In genomic region chr8:111868664-111869063, GRCm38 (mm10) we compare ENCODE assay signal across 29 mouse cellular contexts. TPM values are rescaled to one million over a fixed set of nuclear protein-coding genes. Genes with fewer than 3 reads are reported as not detected.
"Had no signal": no experiment of that assay in that cellular context is flagged by ENCODE, and none has a peak within 500 bp of the region (broad histone marks: within the 10 kb centered on the region; RNA-seq: fewer than 3 reads in every experiment).

No protein-coding gene starts in this region.

- DNase-seq: gastrocnemius, postnatal 25 days; heart, adult 18-20 months; heart, postnatal 10 days; heart, postnatal 4 days; kidney, adult 18-20 months; kidney, adult 8-10 months; kidney, postnatal 10 days; kidney, postnatal 25 days; kidney, postnatal 4 days; liver; liver, embryonic 13.5 days had no signal

- H3K27me3 ChIP-seq: heart, embryonic 12.5 days; hindbrain, embryonic 13.5 days; hindbrain, embryonic 15.5 days; intestine, embryonic 15.5 days; limb, embryonic 12.5 days; liver, embryonic 13.5 days; liver, embryonic 15.5 days had no signal

- H3K36me3 ChIP-seq: intestine, embryonic 15.5 days had no signal

- H3K9ac ChIP-seq: heart, embryonic 12.5 days; hindbrain, embryonic 13.5 days; hindbrain, embryonic 15.5 days; intestine, embryonic 15.5 days; limb, embryonic 12.5 days; liver, embryonic 13.5 days; liver, embryonic 15.5 days had no signal

- H3K4me2 ChIP-seq: heart, embryonic 12.5 days; hindbrain, embryonic 13.5 days; hindbrain, embryonic 15.5 days; intestine, embryonic 15.5 days; limb, embryonic 12.5 days; liver, embryonic 11.5 days; liver, embryonic 13.5 days; liver, embryonic 15.5 days had no signal

- ATAC-seq: inflammation-experienced regulatory T-cells, adult 6 months; intestine, embryonic 15.5 days; intestine, postnatal 0 days had no signal

- H3K27ac ChIP-seq: heart, embryonic 10.5 days; hindbrain, embryonic 10.5 days; hindbrain, embryonic 13.5 days; hindbrain, embryonic 15.5 days; intestine, embryonic 15.5 days; layer of hippocampus, adult 2 months; left cerebral cortex, adult 2 months; limb, embryonic 10.5 days; limb, embryonic 12.5 days; liver, embryonic 13.5 days; liver, embryonic 15.5 days had no signal

- H3K4me1 ChIP-seq: heart, embryonic 12.5 days; hindbrain, embryonic 10.5 days; hindbrain, embryonic 13.5 days; hindbrain, embryonic 15.5 days; intestine, embryonic 15.5 days; limb, embryonic 10.5 days; limb, embryonic 12.5 days; liver, embryonic 15.5 days had no signal

- H3K4me3 ChIP-seq: heart, embryonic 10.5 days; heart, embryonic 12.5 days; hindbrain, embryonic 10.5 days; hindbrain, embryonic 13.5 days; hindbrain, embryonic 15.5 days; intestine, embryonic 15.5 days; layer of hippocampus, adult 2 months; left cerebral cortex, adult 2 months; limb, embryonic 10.5 days; limb, embryonic 12.5 days; liver, embryonic 13.5 days; liver, embryonic 15.5 days had no signal

- H3K9me3 ChIP-seq: heart, embryonic 10.5 days; heart, embryonic 12.5 days; hindbrain, embryonic 10.5 days; hindbrain, embryonic 13.5 days; hindbrain, embryonic 15.5 days; intestine, embryonic 15.5 days; limb, embryonic 10.5 days; limb, embryonic 12.5 days; liver, embryonic 13.5 days; liver, embryonic 15.5 days had no signal

RNA-seq across cellular contexts. Expression of gene Chst5, which starts 41.6 kb away (rescaled TPM):
- total RNA-seq: gastrocnemius, adult 8-10 months; granulocyte monocyte progenitor cell, adult 5-6 weeks; heart, adult 18-20 months; heart, adult 8-10 months; heart, postnatal 10 days; heart, postnatal 25 days; heart, postnatal 4 days had no signal
- polyA plus RNA-seq: inflammation-experienced regulatory T-cells, adult 6 months; liver, embryonic 13.5 days had no signal
